Mouse (Mus musculus) frontal cortex, postnatal 10 days (tissue): ENCODE data around the gene Gpat3.

ENCODE experiments used
- DNase-seq, 2 experiments: peaks; one replicate each; pipeline ENCODE4 v3.0.0; 2022; ENCODE audit warnings: low spot score in 2 of 2, mixed read lengths in 1 of 2

The Gpat3 gene

GRCm38 (mm10) chr5:100860417-100861053, 15.0 kb downstream of the Gpat3 start:
- DNase-seq: no peak

DNA sequence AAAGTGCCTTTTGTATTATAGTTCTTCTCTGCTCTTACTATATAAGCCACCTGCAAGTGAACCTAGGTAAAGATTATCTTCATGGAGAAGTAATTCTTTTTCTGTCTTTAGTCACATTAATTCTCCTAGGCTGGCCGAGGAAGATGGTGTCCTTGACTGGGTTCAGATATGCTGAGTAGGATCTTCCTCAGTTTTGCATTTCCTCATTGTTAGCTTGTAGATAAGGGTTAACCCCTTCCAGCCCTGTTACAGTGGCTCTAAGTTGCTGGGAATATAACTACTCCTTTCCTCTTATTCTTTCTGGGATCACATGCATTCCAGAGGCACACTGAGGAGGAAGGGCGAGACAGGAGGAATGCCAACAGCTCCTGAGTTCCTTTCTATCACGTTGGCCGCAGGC, 15.6 kb downstream of the Gpat3 start:
- DNase-seq: no peak

GRCm38 (mm10) chr5:100861811-100862210, 16.3 kb downstream of the Gpat3 start:
- DNase-seq: no peak

- no peak for DNase-seq
Observed at GRCm38 (mm10) chr5:100863091-100863490, 17.6 kb downstream of the Gpat3 start.

GRCm38 (mm10) chr5:100864438-100864837, 18.9 kb downstream of the Gpat3 start:
- no peak for DNase-seq

DNA sequence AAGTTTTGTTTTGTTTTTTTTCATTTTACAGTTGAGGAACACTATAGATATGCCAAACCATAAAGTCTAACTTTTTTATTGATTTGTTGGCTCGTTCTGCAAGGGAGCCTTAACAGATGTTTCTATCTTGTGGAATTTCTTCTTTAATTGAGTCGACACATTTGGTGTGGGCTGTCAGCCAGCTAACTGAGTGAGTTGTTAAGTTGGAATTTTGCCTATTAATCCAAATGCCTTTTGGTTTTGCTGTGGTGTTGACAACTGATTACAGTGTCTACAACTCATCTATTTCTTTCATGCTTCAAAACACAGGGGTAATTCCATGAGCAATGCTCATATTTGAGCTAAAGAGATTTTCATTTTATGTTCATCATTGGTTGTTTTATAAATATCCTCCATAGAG, 20.7 kb downstream of the Gpat3 start:
- DNase-seq: no peak

GRCm38 (mm10) chr5:100869197-100869895, 23.8 kb downstream of the Gpat3 start:
- DNase-seq: no peak

DNA sequence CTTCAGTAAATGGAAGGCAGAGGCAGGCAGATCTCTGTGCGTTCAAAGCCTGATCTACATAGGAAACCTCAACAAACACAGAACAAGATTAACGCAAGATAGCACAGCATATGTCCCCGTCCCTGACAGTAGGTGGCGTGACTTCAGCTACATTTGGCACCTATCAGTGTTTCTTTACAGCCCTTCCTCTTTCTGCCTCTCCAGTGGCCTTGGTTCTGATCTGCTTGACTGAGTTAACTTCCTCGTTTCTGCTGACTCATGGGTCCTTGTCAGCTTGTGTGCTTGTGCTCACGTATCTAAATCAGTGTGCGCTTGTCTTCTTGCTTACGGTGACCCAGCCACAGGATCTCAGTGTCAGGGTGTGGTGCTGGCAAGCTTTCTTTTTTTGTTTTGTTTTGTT, 26.5 kb downstream of the Gpat3 start:
- no peak for DNase-seq

DNA sequence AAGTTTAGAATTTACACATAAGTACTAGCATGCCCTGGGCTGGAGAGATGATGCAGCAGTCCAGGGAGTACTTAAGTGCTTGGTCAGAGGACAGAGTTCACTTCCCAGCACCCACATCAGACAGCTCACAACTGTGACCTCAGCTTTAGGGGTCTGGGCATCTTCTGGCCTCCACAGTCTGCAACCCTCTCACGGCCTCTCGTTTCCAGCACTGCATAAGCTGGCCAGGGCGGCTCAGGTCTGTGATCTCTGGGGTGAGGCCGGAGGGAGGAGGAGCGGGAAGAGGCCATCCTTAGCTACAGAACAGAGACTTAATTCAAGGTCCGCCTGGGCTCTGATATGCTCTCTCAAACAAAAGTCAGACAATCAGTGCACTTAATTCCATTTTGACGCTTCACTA, 29.2 kb downstream of the Gpat3 start:
- no peak for DNase-seq

- DNase-seq: no peak
Observed at GRCm38 (mm10) chr5:100875180-100875579, 29.7 kb downstream of the Gpat3 start.

- no peak for DNase-seq
Observed at GRCm38 (mm10) chr5:100877021-100877420, 31.5 kb downstream of the Gpat3 start.

GRCm38 (mm10) chr5:100885216-100885615, 39.7 kb downstream of the Gpat3 start:
- no peak for DNase-seq

GRCm38 (mm10) chr5:100886331-100886988, 40.9 kb downstream of the Gpat3 start:
- DNase-seq: no peak

GRCm38 (mm10) chr5:100896199-100896598, 50.7 kb downstream of the Gpat3 start:
- DNase-seq: no peak

DNA sequence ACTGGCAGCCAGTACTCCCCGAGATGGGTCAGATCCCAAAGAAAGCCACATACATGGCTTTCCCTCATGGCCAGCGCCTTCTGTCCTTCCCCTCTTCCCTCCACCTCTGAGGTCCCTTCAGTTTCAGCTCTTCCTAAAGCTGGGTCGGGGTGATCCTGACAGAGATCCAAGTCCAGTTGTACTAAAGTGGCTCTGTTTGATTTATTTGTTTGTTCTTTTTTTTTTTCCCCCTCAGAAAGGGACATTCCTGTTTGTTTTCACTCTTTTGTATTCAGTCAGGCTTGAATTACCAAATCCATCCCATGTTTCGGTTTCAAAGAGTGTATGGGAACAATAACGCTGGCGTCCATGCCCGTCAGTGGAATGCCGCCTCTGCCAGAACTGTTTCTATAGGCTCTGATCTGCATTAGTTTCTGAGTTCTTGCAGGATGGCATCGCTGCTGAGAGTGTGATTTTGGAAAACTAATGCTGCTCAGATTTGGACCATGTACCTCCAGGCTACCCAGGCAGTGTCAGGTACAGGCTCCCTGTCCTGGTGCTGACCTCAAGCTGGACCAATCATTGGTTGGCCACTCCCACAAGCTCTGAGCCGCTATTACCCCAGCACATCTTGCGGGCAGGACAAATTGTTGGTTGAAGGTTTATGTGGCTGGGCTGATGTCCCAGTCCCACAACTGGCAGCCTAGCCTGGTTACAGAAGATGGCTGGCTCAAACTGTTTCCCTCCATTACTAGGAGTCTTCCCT, 54.4 kb downstream of the Gpat3 start:
- no peak for DNase-seq

DNA sequence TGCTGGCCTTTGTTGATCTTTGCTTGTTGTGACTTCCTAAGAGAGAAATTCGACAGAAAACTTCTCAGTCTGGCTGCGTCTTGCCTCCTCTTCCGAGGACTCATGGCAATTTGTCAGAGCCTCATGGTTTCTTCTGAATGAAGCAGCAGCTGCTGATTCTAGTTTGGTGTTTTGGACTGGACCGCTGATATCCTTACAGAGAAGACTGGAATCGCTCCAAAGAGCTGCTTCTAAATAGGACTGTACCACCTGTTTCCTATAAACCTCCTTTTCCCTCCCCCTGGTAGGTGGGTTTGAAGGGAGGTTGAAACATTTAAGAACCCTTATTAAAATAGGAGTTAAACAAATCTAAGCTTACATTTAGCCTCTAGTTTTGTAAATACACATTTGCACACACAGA, 55.5 kb downstream of the Gpat3 start:
- no peak for DNase-seq

DNA sequence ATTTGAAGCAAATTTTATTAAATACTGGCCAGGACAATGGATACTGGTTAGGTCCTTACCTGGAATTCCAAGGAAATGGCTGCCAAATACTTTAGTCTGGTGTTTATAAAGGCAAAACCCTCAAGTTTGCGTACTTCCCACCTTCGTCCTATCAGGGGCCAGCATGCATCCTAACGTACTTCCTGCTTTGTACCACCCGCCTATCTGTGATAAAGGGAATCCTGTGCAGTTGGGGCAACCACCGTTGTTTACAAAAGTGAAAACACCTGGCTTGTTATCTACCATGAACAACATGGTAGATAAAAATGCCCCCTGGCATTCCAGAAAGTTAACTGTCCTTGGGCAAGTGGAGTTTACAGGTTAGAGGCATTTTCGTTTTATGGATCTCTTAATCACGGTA, 63.0 kb downstream of the Gpat3 start:
- no peak for DNase-seq

- DNase-seq: no peak
Observed at GRCm38 (mm10) chr5:100908901-100909300, 63.4 kb downstream of the Gpat3 start.

- DNase-seq: no peak
Observed at GRCm38 (mm10) chr5:100909691-100910090, 64.2 kb downstream of the Gpat3 start.

DNA sequence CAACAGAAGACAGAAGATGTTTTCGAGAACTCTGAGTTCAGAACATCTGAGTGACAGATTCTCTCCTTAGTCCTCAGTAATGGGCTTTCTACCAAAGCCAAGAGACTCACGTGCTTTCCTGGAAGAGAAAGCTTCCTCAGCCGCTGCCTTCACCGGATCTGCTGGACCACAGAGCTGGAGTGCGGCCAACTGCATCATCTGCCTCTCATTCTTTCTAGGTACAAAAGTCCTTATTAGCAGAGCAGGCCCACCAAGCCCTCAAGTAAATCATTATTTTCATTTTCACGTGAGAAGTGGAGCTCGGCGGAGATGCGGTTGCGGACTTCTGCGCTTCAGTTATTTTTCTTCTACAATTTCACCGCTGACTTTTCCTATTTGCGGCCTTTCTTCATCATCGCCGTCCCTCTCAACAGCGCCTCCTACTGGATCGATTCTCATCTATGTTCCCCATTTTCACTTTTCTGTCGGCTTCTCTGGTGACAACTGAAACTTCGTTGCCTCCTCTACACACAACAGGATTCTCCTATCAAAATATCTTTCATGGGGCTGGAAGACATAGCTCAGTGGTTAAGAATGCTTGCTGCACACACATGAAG, 66.1 kb downstream of the Gpat3 start:
- DNase-seq: no peak

DNA sequence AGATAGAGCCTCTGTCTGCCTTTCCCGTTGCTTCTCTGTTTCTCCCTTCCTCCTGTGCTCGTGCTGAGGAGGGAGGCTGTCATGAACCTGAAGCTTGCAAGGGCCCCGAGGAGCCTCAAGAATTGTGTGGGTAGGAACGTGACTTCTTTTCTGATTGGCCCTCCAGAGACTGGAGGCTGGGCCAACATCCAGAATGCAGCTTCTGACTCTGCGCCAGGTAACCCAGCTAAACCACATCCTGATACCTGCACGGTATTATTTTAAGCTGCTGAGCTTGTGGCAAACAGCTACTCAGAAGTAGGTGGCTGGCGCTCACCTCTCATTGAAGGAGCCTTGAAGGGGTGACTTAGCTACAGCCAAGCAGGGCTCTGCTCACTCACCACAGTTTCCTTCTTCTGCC, 66.9 kb downstream of the Gpat3 start:
- DNase-seq: no peak

GRCm38 (mm10) chr5:100913274-100913673, 67.8 kb downstream of the Gpat3 start:
- no peak for DNase-seq
